Mouse (Mus musculus): ENCODE data around the gene Gm49510.

DNA sequence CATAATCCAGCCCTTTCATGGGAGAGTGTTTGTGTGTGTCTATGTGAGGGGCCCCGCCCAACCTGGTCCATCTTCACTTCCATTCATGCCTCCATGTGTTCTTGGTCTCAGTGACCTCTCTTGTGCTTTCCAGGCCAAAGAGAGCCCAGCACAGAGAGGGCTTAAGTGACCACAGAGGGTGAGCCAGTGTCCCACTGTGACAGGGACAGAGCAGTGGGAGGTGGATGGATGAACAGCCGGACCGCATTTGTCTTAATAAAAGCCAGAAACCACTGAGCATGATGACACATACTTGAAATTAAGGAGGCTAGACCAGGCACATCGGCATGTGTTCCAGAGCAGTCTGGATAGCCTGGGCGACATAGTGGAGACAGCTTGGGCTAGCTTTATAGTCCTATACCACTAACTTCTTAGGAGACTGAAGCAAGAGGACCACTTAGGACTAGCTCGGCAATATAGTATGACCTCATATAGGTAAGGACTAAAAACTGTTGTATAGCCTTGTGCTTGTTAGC, 30.8 kb downstream of the Gm49510 start:
- TF ChIP-seq CTCF (IDR thresholded peaks at IDR 0.05; ENCODE audit: extremely low read depth, insufficient read depth, low read length): no peak
- TF ChIP-seq POLR2A (IDR thresholded peaks at IDR 0.05; ENCODE audit: extremely low read depth, insufficient read depth, low read length): no peak

Measured in cortical plate, adult 2 months (tissue).